Mouse (Mus musculus) bone marrow, adult 2 months (tissue): Measurements from ENCODE around the gene Rbm47.

Source experiments
- CTCF ChIP-seq: fragments of 200-500 bp; IDR thresholded peaks from 2 replicates; pipeline ENCODE4 v1.5.1; 2011; ENCODE audit warnings: low read length, control low read depth; ENCODE audit not compliant: control insufficient read depth, insufficient read depth
- POLR2A ChIP-seq: fragments of 200-500 bp; IDR thresholded peaks from 2 replicates; pipeline ENCODE4 v1.6.1; 2011; ENCODE audit warnings: low read depth, mild to moderate bottlenecking, control low read depth, low read length, borderline replicate concordance; ENCODE audit not compliant: control insufficient read depth

GRCm38 (mm10) chr5:66170591-66170990 is 2.3 kb downstream of the Rbm47 start:
- TF ChIP-seq CTCF (no peak), POLR2A (no peak)
